Mouse (Mus musculus) midbrain, embryonic 11.5 days (tissue): ENCODE data around the gene Ccn5. TPM values are rescaled to one million over a fixed set of nuclear protein-coding genes. Genes with fewer than 3 reads are reported as not detected.

Source experiments
- ATAC-seq: fragments of 200-750 bp; cut with Nextera tagmentation; 2 replicates; pipeline ENCODE4 v1.8.0; 2017; ENCODE audit warnings: moderate TSS enrichment, moderate library complexity; ENCODE audit not compliant: low FRiP score
- DNase-seq: peaks from one replicate; pipeline ENCODE4 v3.0.0; 2015; ENCODE audit warnings: low spot score; ENCODE audit errors: missing footprints
- H3K27ac ChIP-seq: fragments of 300-500 bp; sonication (generic); 2 replicates; pipeline ENCODE4 v1.5.1; 2014; ENCODE audit warnings: low read depth, low read length
- H3K27me3 ChIP-seq: fragments of 300-500 bp; sonication (generic); 2 replicates; pipeline ENCODE4 v1.6.1; 2014; ENCODE audit warnings: mild to moderate bottlenecking, low read length, moderate library complexity, mixed read lengths; ENCODE audit not compliant: control insufficient read depth, insufficient read depth
- H3K36me3 ChIP-seq: fragments of 300-500 bp; sonication (generic); 2 replicates; pipeline ENCODE4 v1.6.1; 2014; ENCODE audit warnings: mild to moderate bottlenecking, low read length, moderate library complexity, mixed read lengths; ENCODE audit not compliant: control insufficient read depth, insufficient read depth
- H3K4me1 ChIP-seq: fragments of 300-500 bp; sonication (generic); 2 replicates; pipeline ENCODE4 v1.6.1; 2014; ENCODE audit warnings: low read length; ENCODE audit not compliant: control insufficient read depth, insufficient read depth
- H3K4me2 ChIP-seq: fragments of 300-500 bp; sonication (generic); 2 replicates; pipeline ENCODE4 v1.6.1; 2014; ENCODE audit warnings: mild to moderate bottlenecking, moderate library complexity
- H3K4me3 ChIP-seq: fragments of 300-500 bp; sonication (generic); 2 replicates; pipeline ENCODE4 v1.5.1; 2014; ENCODE audit warnings: low read depth, low read length
- H3K9ac ChIP-seq: fragments of 300-500 bp; sonication (generic); 2 replicates; pipeline ENCODE4 v1.6.1; 2014; ENCODE audit warnings: low read length
- H3K9me3 ChIP-seq: fragments of 300-500 bp; sonication (generic); 2 replicates; pipeline ENCODE4 v1.6.1; 2016; ENCODE audit warnings: low read length; ENCODE audit not compliant: control insufficient read depth
- WGBS: fragments of 180-500 bp; shearing (Covaris S2); extraction: QIAGEN DNeasy Blood & Tissue Kit; methylation state at CpG from one replicate; pipeline ENCODE4 v1.1.7; 2014; 5-methylcytosine and 5-hydroxymethylcytosine counted together
- polyA plus RNA-seq: library from polyadenylated mRNA; unstranded; fragments of >200 nt; fragmentation: Nextera tagmentation; extraction: Ambion mirVana; gene quantifications from 2 replicates; pipeline ENCODE4 v1.2.1, GENCODE M21; 2014

Gene Ccn5
- polyA plus RNA-seq, 1 experiment from 2014 or later, result 0.40 TPM

- H3K9me3 ChIP-seq, result no peaks in the 10 kb centered on the region
- H3K4me1 ChIP-seq, result peaks cover 4% of the 10 kb centered on the region; the same call in 1 of the 2 replicates
- no peaks in the 10 kb centered on the region for H3K27me3 ChIP-seq
- no peak for DNase-seq
- peak overlapping the region; percentile 10; the same call in 1 of the 2 replicates for H3K4me2 ChIP-seq
- WGBS, result 21% methylated on average over 11 of the region's 11 CpGs
- H3K9ac ChIP-seq, result no peak overlapping the region
- peak; percentile 33; the same call in 1 of the 2 replicates for ATAC-seq
- H3K4me3 ChIP-seq, result no peak overlapping the region
- no peak overlapping the region for H3K27ac ChIP-seq
- H3K36me3 ChIP-seq, result no peaks in the 10 kb centered on the region
These were observed 3.1 kb downstream of the Ccn5 start for GRCm38 (mm10) chr2:163823771-163824170.

- H3K9ac ChIP-seq, result no peak overlapping the region
- H3K27me3 ChIP-seq, result no peaks in the 10 kb centered on the region
- H3K36me3 ChIP-seq, result no peaks in the 10 kb centered on the region
- 58% methylated on average over 1 of the region's 1 CpGs for WGBS
- no peak overlapping the region for H3K27ac ChIP-seq
- H3K4me3 ChIP-seq, result no peak overlapping the region
- DNase-seq, result no peak
- H3K4me1 ChIP-seq, result peaks cover 4% of the 10 kb centered on the region; the same call in 1 of the 2 replicates
- H3K4me2 ChIP-seq, result no peak overlapping the region
- no peaks in the 10 kb centered on the region for H3K9me3 ChIP-seq
- no peak for ATAC-seq
These were observed 5.2 kb downstream of the Ccn5 start for GRCm38 (mm10) chr2:163825861-163826260.

GRCm38 (mm10) chr2:163826494-163826893, 5.8 kb downstream of the Ccn5 start:
- DNase-seq (no peak), ATAC-seq (no peak)
- Histone ChIP-seq H3K27ac (no peak overlapping the region), H3K36me3 (no peaks in the 10 kb centered on the region), H3K27me3 (no peaks in the 10 kb centered on the region), H3K9ac (no peak overlapping the region), H3K4me1 (peaks cover 4% of the 10 kb centered on the region; the same call in 1 of the 2 replicates), H3K4me3 (no peak overlapping the region), H3K9me3 (no peaks in the 10 kb centered on the region), H3K4me2 (no peak overlapping the region)
- 80% methylated on average over 5 of the region's 5 CpGs for WGBS

GRCm38 (mm10) chr2:163831163-163831562, 10.5 kb downstream of the Ccn5 start:
- Histone ChIP-seq H3K4me1 (no peaks in the 10 kb centered on the region), H3K4me2 (no peak overlapping the region), H3K36me3 (no peaks in the 10 kb centered on the region), H3K27me3 (no peaks in the 10 kb centered on the region), H3K9ac (no peak overlapping the region), H3K27ac (no peak overlapping the region), H3K9me3 (no peaks in the 10 kb centered on the region), H3K4me3 (no peak overlapping the region)
- ATAC-seq, result no peak
- WGBS, result 52% methylated on average over 1 of the region's 1 CpGs
- DNase-seq, result no peak

- H3K4me3 ChIP-seq, result no peak overlapping the region
- ATAC-seq, result 0 out of 2 replicates have a peak, but pooled peaks have one; percentile 61
- no peaks in the 10 kb centered on the region for H3K27me3 ChIP-seq
- peak; percentile 93 for DNase-seq
- H3K4me1 ChIP-seq, result no peaks in the 10 kb centered on the region
- no peak overlapping the region for H3K4me2 ChIP-seq
- H3K36me3 ChIP-seq, result no peaks in the 10 kb centered on the region
- H3K27ac ChIP-seq, result no peak overlapping the region
- no peak overlapping the region for H3K9ac ChIP-seq
- no peaks in the 10 kb centered on the region for H3K9me3 ChIP-seq
- WGBS, result 41% methylated on average over 9 of the region's 9 CpGs
These were observed 17.4 kb downstream of the Ccn5 start for GRCm38 (mm10) chr2:163838043-163838442.

- H3K9ac ChIP-seq, result no peak overlapping the region
- H3K9me3 ChIP-seq, result no peaks in the 10 kb centered on the region
- H3K4me3 ChIP-seq, result no peak overlapping the region
- H3K4me2 ChIP-seq, result no peak overlapping the region
- no peak overlapping the region for H3K27ac ChIP-seq
- ATAC-seq, result no peak
- WGBS, result 70% methylated on average over 6 of the region's 6 CpGs
- no peak for DNase-seq
- H3K27me3 ChIP-seq, result no peaks in the 10 kb centered on the region
- no peaks in the 10 kb centered on the region for H3K4me1 ChIP-seq
- no peaks in the 10 kb centered on the region for H3K36me3 ChIP-seq
These were observed 18.9 kb downstream of the Ccn5 start for GRCm38 (mm10) chr2:163839519-163839918.

GRCm38 (mm10) chr2:163842043-163842442, 21.4 kb downstream of the Ccn5 start:
- H3K4me1 ChIP-seq, result no peaks in the 10 kb centered on the region
- no peak overlapping the region for H3K9ac ChIP-seq
- WGBS, result 76% methylated on average over 4 of the region's 4 CpGs
- H3K9me3 ChIP-seq, result no peaks in the 10 kb centered on the region
- no peak for ATAC-seq
- H3K4me2 ChIP-seq, result no peak overlapping the region
- H3K27ac ChIP-seq, result no peak overlapping the region
- H3K27me3 ChIP-seq, result no peaks in the 10 kb centered on the region
- no peak overlapping the region for H3K4me3 ChIP-seq
- DNase-seq, result no peak
- no peaks in the 10 kb centered on the region for H3K36me3 ChIP-seq

- no peak within 1 kb of the TSS for H3K9ac ChIP-seq
- H3K4me3 ChIP-seq, result no peak within 1 kb of the TSS; the same call in 1 of the 2 replicates
- peaks cover 40% of the 10 kb centered on the region for H3K27me3 ChIP-seq
- H3K9me3 ChIP-seq, result no peaks in the 10 kb centered on the region
- H3K4me2 ChIP-seq, result no peak within 1 kb of the TSS
- no peak within 1 kb of the TSS for H3K27ac ChIP-seq
- ATAC-seq (no peak), DNase-seq (peak; percentile 87)
- H3K4me1 ChIP-seq, result peaks cover 3% of the 10 kb centered on the region; the same call in 1 of the 2 replicates
- 3% methylated on average over 38 of the region's 38 CpGs for WGBS
- no peaks in the 10 kb centered on the region for H3K36me3 ChIP-seq
These were observed 32.8 kb downstream of the Ccn5 start, which contains the start of gene Kcnk15 for GRCm38 (mm10) chr2:163853461-163853901. Gene Kcnk15 (plus strand): TSS chr2:163853651.

DNA sequence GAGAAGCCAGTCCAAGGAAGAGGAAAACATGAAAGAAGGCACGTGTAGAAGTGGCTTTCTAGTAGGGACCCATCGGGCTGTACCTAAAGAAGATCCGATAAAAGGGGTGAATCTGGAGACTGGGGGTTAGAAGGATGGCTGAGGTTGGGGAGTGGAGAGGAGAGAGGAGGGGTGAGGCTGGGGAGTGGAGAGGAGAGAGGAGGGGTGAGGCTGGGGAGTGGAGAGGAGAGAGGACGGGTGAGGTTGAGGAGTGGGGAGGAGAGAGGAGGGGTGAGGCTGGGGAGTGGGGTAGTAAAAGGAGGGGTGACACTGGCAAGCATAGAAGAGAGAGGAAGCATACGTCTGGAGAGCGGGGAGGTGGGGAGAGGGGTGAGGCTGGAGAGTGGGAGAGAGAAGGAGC, 36.6 kb downstream of the Ccn5 start:
- ATAC-seq, result no peak
- no peak for DNase-seq
- Histone ChIP-seq H3K4me2 (no peak overlapping the region), H3K27ac (no peak overlapping the region), H3K4me1 (peaks cover 3% of the 10 kb centered on the region; the same call in 1 of the 2 replicates), H3K4me3 (no peak overlapping the region), H3K27me3 (peaks cover 38% of the 10 kb centered on the region), H3K9ac (no peak overlapping the region), H3K36me3 (no peaks in the 10 kb centered on the region), H3K9me3 (no peaks in the 10 kb centered on the region)
- WGBS, result 83% methylated on average over 6 of the region's 6 CpGs
